Mouse (Mus musculus) right cerebral cortex, postnatal 10 days (tissue): ENCODE measurements around the gene Ogdh.
"Not testable (repeated sequence)": the region's sequence is repeated elsewhere in the genome, so short reads cannot be mapped to it uniquely, and the experiment has no call there.

Experiments
- DNase-seq, 2 experiments: peaks; one replicate each; pipeline ENCODE4 v3.0.0; 2021; ENCODE audit warnings: low spot score in 2 of 2

Ogdh gene

GRCm38 (mm10) chr11:6366434-6366833 lies 75.0 kb downstream of the Ogdh start:
- no peak for DNase-seq

- no peak for DNase-seq
Observed at GRCm38 (mm10) chr11:6367156-6367555, 75.7 kb downstream of the Ogdh start.

GRCm38 (mm10) chr11:6367986-6368385 lies 76.6 kb downstream of the Ogdh start:
- DNase-seq = not testable (repeated sequence)

GRCm38 (mm10) chr11:6371376-6372155 lies 80.1 kb downstream of the Ogdh start:
- no peak for DNase-seq

- no peak for DNase-seq
Observed at GRCm38 (mm10) chr11:6372784-6373183, 81.4 kb downstream of the Ogdh start.

- no peak for DNase-seq
Observed at GRCm38 (mm10) chr11:6380916-6381315, 89.5 kb downstream of the Ogdh start.

GRCm38 (mm10) chr11:6388126-6388725 lies 96.8 kb downstream of the Ogdh start:
- no peak for DNase-seq

GRCm38 (mm10) chr11:6388726-6389413 lies 97.4 kb downstream of the Ogdh start, which contains the start of gene Zmiz2:
Gene Zmiz2, plus strand, starts transcription at chr11:6389074.
- DNase-seq = peak; percentile 95

- DNase-seq = peak in 1 of 2 experiments; percentile 49
Observed at GRCm38 (mm10) chr11:6389483-6389921, 98.1 kb downstream of the Ogdh start.

GRCm38 (mm10) chr11:6390376-6391053 lies 99.1 kb downstream of the Ogdh start:
- no peak for DNase-seq

- no peak for DNase-seq
Observed at GRCm38 (mm10) chr11:6391516-6392276, 100.3 kb downstream of the Ogdh start.

GRCm38 (mm10) chr11:6392857-6393256 lies 101.4 kb downstream of the Ogdh start:
- DNase-seq = no peak

GRCm38 (mm10) chr11:6393866-6394265 lies 102.4 kb downstream of the Ogdh start:
- DNase-seq = no peak

- no peak for DNase-seq
Observed at GRCm38 (mm10) chr11:6395565-6395964, 104.1 kb downstream of the Ogdh start.

- peak in 1 of 2 experiments; percentile 34 for DNase-seq
Observed at GRCm38 (mm10) chr11:6398141-6398540, 106.7 kb downstream of the Ogdh start.

GRCm38 (mm10) chr11:6402515-6403510 lies 111.4 kb downstream of the Ogdh start:
- DNase-seq = peak; percentile 46 to 59

- DNase-seq = peak; percentile 20 to 24
Observed at GRCm38 (mm10) chr11:6403830-6404405, 112.5 kb downstream of the Ogdh start.

GRCm38 (mm10) chr11:6404699-6405566 lies 113.5 kb downstream of the Ogdh start:
- peak; percentile 65 to 72 for DNase-seq
